Mouse (Mus musculus) C2C12 (cell line): ENCODE measurements around the gene Fars2.

Experiments
- CEBPB ChIP-seq: IDR thresholded peaks from one replicate; pipeline ENCODE4 v1.6.1; 2011; ENCODE audit warnings: low read depth, mild to moderate bottlenecking, control low read depth, moderate library complexity
- CTCF ChIP-seq: IDR thresholded peaks from one replicate; pipeline ENCODE4 v1.5.1; 2011; ENCODE audit not compliant: control insufficient read depth, insufficient read depth, insufficient read length
- FOSL1 ChIP-seq: IDR thresholded peaks from one replicate; pipeline ENCODE4 v1.8.0; 2011; ENCODE audit warnings: mild to moderate bottlenecking, low read length; ENCODE audit not compliant: poor library complexity, insufficient read depth, severe bottlenecking
- MAX ChIP-seq: IDR thresholded peaks from one replicate; pipeline ENCODE4 v1.6.1; 2011; ENCODE audit warnings: mild to moderate bottlenecking, control low read depth
- MYOG ChIP-seq: IDR thresholded peaks from one replicate; pipeline ENCODE4 v1.6.1; 2011; ENCODE audit not compliant: control insufficient read depth, insufficient read length; ENCODE audit errors: extremely low read depth
- USF1 ChIP-seq: IDR thresholded peaks from one replicate; pipeline ENCODE4 v1.6.1; 2011; ENCODE audit warnings: low read depth, mild to moderate bottlenecking, control low read depth, moderate library complexity

DNA sequence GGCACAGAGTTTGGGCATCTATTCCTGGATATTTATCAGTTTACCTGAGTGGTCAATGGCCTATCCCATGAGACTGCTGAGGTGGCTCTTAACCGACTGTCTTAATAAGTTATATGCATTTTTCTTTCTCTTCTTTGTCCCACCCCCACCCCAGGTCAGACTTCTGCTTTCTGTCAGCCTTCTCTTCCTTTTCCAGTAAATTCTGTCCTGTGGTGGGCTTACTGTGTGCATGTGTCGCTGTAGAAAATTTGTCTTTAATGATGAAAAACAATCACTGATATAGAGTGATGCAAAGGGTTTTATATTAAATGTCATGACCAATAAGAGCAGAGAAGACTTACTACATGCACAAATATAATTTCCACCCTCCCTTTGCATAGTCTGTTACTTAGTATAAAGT, 85.3 kb downstream of the Fars2 start:
- TF ChIP-seq CTCF: no peak
- no peak for TF ChIP-seq USF1
- no peak for TF ChIP-seq MAX
- no peak for TF ChIP-seq MYOG
- TF ChIP-seq CEBPB: no peak
- TF ChIP-seq FOSL1: no peak
